7 mouse cellular contexts compared by ENCODE assay signal in the genomic region with DNA sequence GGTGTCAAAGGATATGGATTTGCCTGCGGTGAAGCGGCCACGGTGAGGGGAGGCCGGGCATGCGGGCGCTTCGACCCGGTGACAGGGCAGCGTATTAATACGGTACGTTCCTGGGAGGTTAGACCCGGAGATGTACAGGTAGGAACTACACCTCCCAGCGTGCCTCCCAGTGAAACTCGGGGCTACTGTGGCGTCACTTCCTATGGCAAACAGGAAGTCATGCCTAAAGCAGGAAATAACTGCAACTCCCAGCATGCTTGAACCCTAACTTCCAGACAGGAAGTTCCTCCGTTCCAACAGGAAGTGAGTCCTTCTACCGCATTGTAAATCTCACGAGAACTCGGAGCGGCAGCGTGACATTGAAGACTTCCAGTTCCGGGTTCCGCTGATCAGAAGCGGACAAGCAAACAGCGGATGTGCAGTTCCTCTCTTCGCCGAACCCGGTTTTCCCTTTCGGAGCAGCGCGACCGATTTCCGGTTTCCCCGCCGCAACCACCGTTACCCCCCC.
DNase-seq lines count a peak whose midpoint lies in the region; ATAC-seq lines count a peak whose summit lies in the region.

No protein-coding gene starts in this region.

- ATAC-seq in granulocyte monocyte progenitor cell, adult 5-6 weeks (replicated peaks; ENCODE audit: poor library complexity, severe bottlenecking): peak; percentile 67
- peak; percentile 92 for ATAC-seq in midbrain, embryonic 13.5 days

- peak; percentile 86 for DNase-seq in adrenal gland, postnatal 10 days
- DNase-seq in embryo, embryonic 9.5 days (ENCODE audit: extremely low spot score): peak; percentile 91
- peak; percentile 97 for DNase-seq in kidney, adult 11 months
- peak; percentile 87 for DNase-seq in limb, embryonic 10.5 days (ENCODE audit: low spot score)
- peak; percentile 77 for DNase-seq in spleen, adult 12 weeks (ENCODE audit: low spot score)

- H3K4me3 ChIP-seq in limb, embryonic 10.5 days: peak overlapping the region; percentile 62
- H3K4me3 ChIP-seq in midbrain, embryonic 13.5 days (replicated peaks): peak overlapping the region; percentile 53

- no peaks in the 10 kb centered on the region for H3K27me3 ChIP-seq in limb, embryonic 10.5 days (ENCODE audit: low read depth, poor library complexity, severe bottlenecking)
- no peaks in the 10 kb centered on the region for H3K27me3 ChIP-seq in midbrain, embryonic 13.5 days

- 34% methylated on average over 36 of the region's 36 CpGs for WGBS in limb, embryonic 10.5 days
- WGBS in midbrain, embryonic 13.5 days: 26% methylated on average over 36 of the region's 36 CpGs

- H3K4me2 ChIP-seq in midbrain, embryonic 13.5 days (replicated peaks): peak overlapping the region; percentile 57

- H3K4me1 ChIP-seq in limb, embryonic 10.5 days: no peaks in the 10 kb centered on the region
- H3K4me1 ChIP-seq in midbrain, embryonic 13.5 days (replicated peaks): peaks cover 7% of the 10 kb centered on the region; the same call in 1 of the 2 replicates

- H3K27ac ChIP-seq in limb, embryonic 10.5 days: peak overlapping the region; percentile 81
- H3K27ac ChIP-seq in midbrain, embryonic 13.5 days: peak overlapping the region; percentile 87

- H3K36me3 ChIP-seq in limb, embryonic 10.5 days: peaks cover 38% of the 10 kb centered on the region
- peaks cover 34% of the 10 kb centered on the region for H3K36me3 ChIP-seq in midbrain, embryonic 13.5 days

- peaks cover 14% of the 10 kb centered on the region; the same call in 1 of the 2 replicates for H3K9me3 ChIP-seq in limb, embryonic 10.5 days (replicated peaks)
- peaks cover 3% of the 10 kb centered on the region; the same call in 1 of the 2 replicates for H3K9me3 ChIP-seq in midbrain, embryonic 13.5 days

- peak overlapping the region; percentile 59; the same call in 1 of the 2 replicates for H3K9ac ChIP-seq in midbrain, embryonic 13.5 days (replicated peaks)

Comparison
In these comparisons a context has a peak if more than half of its experiments do, and no peak if none do; other contexts are left out.
1. Peak in every context shown above with its lines: DNase-seq, ATAC-seq, H3K4me3 ChIP-seq and H3K27ac ChIP-seq.